Mouse (Mus musculus) neural tube, embryonic 15.5 days (tissue): ENCODE measurements around the gene Gm49510. TPM values are rescaled to one million over a fixed set of nuclear protein-coding genes. Genes with fewer than 3 reads are reported as not detected.

ENCODE experiments used
- ATAC-seq: fragments of 200-750 bp; cut with Nextera tagmentation; 2 replicates; pipeline ENCODE4 v1.8.0; 2017; ENCODE audit warnings: mild to moderate bottlenecking, moderate TSS enrichment, moderate library complexity; ENCODE audit not compliant: low FRiP score
- H3K27ac ChIP-seq: fragments of 300-500 bp; sonication (generic); replicated peaks from 2 replicates; pipeline ENCODE4 v1.5.1; 2015; ENCODE audit warnings: mild to moderate bottlenecking, inconsistent platforms
- H3K27me3 ChIP-seq: fragments of 300-500 bp; sonication (generic); replicated peaks from 2 replicates; pipeline ENCODE4 v1.6.1; 2015; ENCODE audit warnings: inconsistent platforms
- H3K36me3 ChIP-seq: fragments of 300-500 bp; sonication (generic); 2 replicates; pipeline ENCODE4 v1.6.1; 2015; ENCODE audit warnings: inconsistent platforms
- H3K4me1 ChIP-seq: fragments of 300-500 bp; sonication (generic); 2 replicates; pipeline ENCODE4 v1.6.1; 2015; ENCODE audit warnings: inconsistent platforms
- H3K4me2 ChIP-seq: fragments of 300-500 bp; sonication (generic); 2 replicates; pipeline ENCODE4 v1.6.1; 2015; ENCODE audit warnings: inconsistent platforms, mild to moderate bottlenecking, moderate library complexity
- H3K4me3 ChIP-seq: fragments of 300-500 bp; sonication (generic); replicated peaks from 2 replicates; pipeline ENCODE4 v1.5.1; 2015; ENCODE audit warnings: mild to moderate bottlenecking, inconsistent platforms
- H3K9ac ChIP-seq: fragments of 300-500 bp; sonication (generic); replicated peaks from 2 replicates; pipeline ENCODE4 v1.6.1; 2015; ENCODE audit warnings: mild to moderate bottlenecking, inconsistent platforms
- H3K9me3 ChIP-seq: fragments of 300-500 bp; sonication (generic); replicated peaks from 2 replicates; pipeline ENCODE4 v1.6.1; 2016; ENCODE audit warnings: inconsistent platforms
- WGBS: fragments of 180-500 bp; shearing (Covaris S2); methylation state at CpG from one replicate; pipeline ENCODE4 v1.1.7; 2015; ENCODE audit warnings: mixed read lengths; 5-methylcytosine and 5-hydroxymethylcytosine counted together
- microRNA-seq: library from miRNA; unstranded; fragments of <30 nt; microRNA quantifications from one replicate; pipeline ENCODE4, GENCODE M21; 2017
- polyA plus RNA-seq: library from polyadenylated mRNA; unstranded; fragments of >200 nt; fragmentation: Nextera tagmentation; extraction: Ambion mirVana; gene quantifications from 2 replicates; pipeline ENCODE4 v1.2.1, GENCODE M21; 2015

Gene Gm49510
- polyA plus RNA-seq, 1 experiment from 2014 or later = not detected

GRCm38 (mm10) chr15:78955663-78956062, 56.2 kb downstream of the Gm49510 start:
- Histone ChIP-seq H3K4me3 (no peak overlapping the region), H3K27ac (no peak overlapping the region), H3K9me3 (no peaks in the 10 kb centered on the region), H3K36me3 (peaks cover 36% of the 10 kb centered on the region), H3K27me3 (no peaks in the 10 kb centered on the region), H3K9ac (no peak overlapping the region), H3K4me1 (0 out of 2 replicates have a peak, but pooled peaks cover 4% of the 10 kb centered on the region), H3K4me2 (no peak overlapping the region)
- 69% methylated on average over 3 of the region's 3 CpGs for WGBS
- no peak for ATAC-seq

- WGBS = 89% methylated on average over 4 of the region's 4 CpGs
- H3K9ac ChIP-seq = no peak overlapping the region
- H3K27me3 ChIP-seq = no peaks in the 10 kb centered on the region
- ATAC-seq = no peak
- no peak overlapping the region for H3K27ac ChIP-seq
- no peaks in the 10 kb centered on the region for H3K4me1 ChIP-seq
- peaks cover 42% of the 10 kb centered on the region for H3K36me3 ChIP-seq
- no peak overlapping the region for H3K4me2 ChIP-seq
- no peaks in the 10 kb centered on the region for H3K9me3 ChIP-seq
- H3K4me3 ChIP-seq = no peak overlapping the region
Observed at GRCm38 (mm10) chr15:78956351-78956750, 56.9 kb downstream of the Gm49510 start.

DNA sequence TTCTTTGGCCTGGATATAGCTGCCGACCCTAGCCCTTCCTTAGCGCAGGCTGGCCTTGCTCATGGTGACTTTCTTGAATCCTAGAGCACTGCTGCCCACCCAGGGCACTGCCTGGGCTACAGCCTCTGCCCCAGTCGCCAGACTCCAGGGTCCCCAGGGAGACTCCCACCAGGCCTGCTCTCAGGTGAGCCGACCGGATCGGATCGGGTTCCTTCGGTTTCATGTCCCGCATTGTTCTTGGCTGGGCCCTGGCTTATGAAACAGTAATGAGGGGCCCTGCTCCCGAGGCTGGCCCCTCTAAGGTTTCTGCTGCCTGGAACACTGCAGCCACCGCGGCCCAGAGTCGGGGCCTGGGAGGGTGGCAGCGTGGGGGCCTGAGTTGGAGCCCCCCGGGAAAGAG, 57.6 kb downstream of the Gm49510 start:
- no peak for ATAC-seq
- Histone ChIP-seq H3K4me3 (no peak overlapping the region), H3K9me3 (no peaks in the 10 kb centered on the region), H3K4me1 (no peaks in the 10 kb centered on the region), H3K27me3 (no peaks in the 10 kb centered on the region), H3K36me3 (peaks cover 45% of the 10 kb centered on the region), H3K4me2 (no peak overlapping the region), H3K9ac (no peak overlapping the region), H3K27ac (no peak overlapping the region)
- whole genome bisulfite sequencing = 78% methylated on average over 15 of the region's 15 CpGs

DNA sequence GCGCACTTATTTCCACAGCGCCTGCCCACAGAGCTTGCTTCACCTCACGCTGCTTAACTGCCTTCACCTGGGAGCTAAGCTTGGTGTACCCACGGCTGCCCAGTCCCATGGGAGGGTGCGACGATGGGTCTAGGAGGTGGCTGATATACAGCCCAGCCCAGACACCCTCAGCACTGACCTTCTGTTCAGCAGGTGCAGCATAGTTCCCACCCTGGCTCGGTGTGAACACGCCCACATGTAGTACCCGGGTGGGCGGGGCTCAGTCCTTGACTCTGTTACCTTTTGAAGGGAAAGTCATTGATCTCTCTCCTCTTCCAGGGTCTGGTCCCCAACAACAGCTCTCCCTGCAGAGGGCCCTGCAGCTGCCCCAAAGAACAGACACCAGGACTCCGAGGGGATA, 60.1 kb downstream of the Gm49510 start:
- Histone ChIP-seq H3K9ac (no peak overlapping the region), H3K4me1 (peaks cover 3% of the 10 kb centered on the region; the same call in 1 of the 2 replicates), H3K36me3 (peaks cover 41% of the 10 kb centered on the region), H3K27ac (no peak overlapping the region), H3K4me3 (no peak overlapping the region), H3K9me3 (no peaks in the 10 kb centered on the region), H3K4me2 (no peak overlapping the region), H3K27me3 (no peaks in the 10 kb centered on the region)
- 90% methylated on average over 11 of the region's 11 CpGs for WGBS
- ATAC-seq = no peak

DNA sequence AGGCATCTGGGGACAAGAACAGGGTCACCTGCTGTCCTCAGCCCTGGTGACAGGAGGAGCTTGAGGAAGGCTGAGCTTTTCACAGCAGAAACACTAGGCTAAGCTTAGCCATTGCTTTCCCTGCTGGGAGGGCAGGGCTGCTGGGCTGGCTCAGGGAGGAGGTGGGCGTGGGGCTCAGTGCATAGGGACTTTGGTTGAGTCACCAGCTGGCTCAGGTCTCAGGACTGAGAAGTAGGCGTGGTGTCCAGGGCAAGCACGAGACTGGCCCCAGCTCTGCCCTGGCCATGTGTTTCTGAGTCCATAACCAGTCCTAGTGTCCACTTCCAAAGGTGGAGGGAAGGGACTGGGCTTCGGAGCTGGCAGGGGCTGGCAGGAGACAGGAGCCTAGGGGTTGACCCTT, 60.6 kb downstream of the Gm49510 start:
- Histone ChIP-seq H3K27ac (no peak overlapping the region), H3K4me1 (peaks cover 3% of the 10 kb centered on the region; the same call in 1 of the 2 replicates), H3K9ac (no peak overlapping the region), H3K9me3 (no peaks in the 10 kb centered on the region), H3K27me3 (no peaks in the 10 kb centered on the region), H3K4me2 (no peak overlapping the region), H3K4me3 (no peak overlapping the region), H3K36me3 (peaks cover 40% of the 10 kb centered on the region)
- ATAC-seq = no peak
- 87% methylated on average over 4 of the region's 4 CpGs for whole genome bisulfite sequencing

- Histone ChIP-seq H3K4me3 (no peak overlapping the region), H3K4me2 (no peak overlapping the region), H3K36me3 (peaks cover 60% of the 10 kb centered on the region), H3K27me3 (no peaks in the 10 kb centered on the region), H3K4me1 (peaks cover 3% of the 10 kb centered on the region; the same call in 1 of the 2 replicates), H3K9ac (no peak overlapping the region), H3K27ac (no peak overlapping the region), H3K9me3 (no peaks in the 10 kb centered on the region)
- ATAC-seq = no peak
- 41% methylated on average over 2 of the region's 2 CpGs for WGBS
Observed at GRCm38 (mm10) chr15:78962885-78963284, 63.4 kb downstream of the Gm49510 start.

Small RNA genes within 50 kb of the gene (microRNA-seq; reads per million reads assigned to microRNA genes)
- not detected for gene Mir6955

Other genes with a start within 250 kb of the Gm49510 start
- gene Elfn2, start 180.9 kb upstream of the Gm49510 start, polyA plus RNA-seq = 9.8 and 10.6 TPM in 2 replicates
- 14.5 and 22.6 TPM in 2 replicates for gene Mfng, start 126.2 kb upstream of the Gm49510 start, polyA plus RNA-seq
- 1.9 and 3.7 TPM in 2 replicates for gene Card10, start 96.6 kb upstream of the Gm49510 start, polyA plus RNA-seq
- 12.0 and 16.2 TPM in 2 replicates for gene Cdc42ep1, start 57.0 kb upstream of the Gm49510 start, polyA plus RNA-seq
- gene Lgals2, start 44.1 kb upstream of the Gm49510 start, polyA plus RNA-seq = 26.1 TPM in 1 of 2 replicates, not detected in the other
- 42.6 and 44.1 TPM in 2 replicates for gene Gga1, start 22.5 kb upstream of the Gm49510 start, polyA plus RNA-seq
- 3.7 and 16.9 TPM in 2 replicates for gene Sh3bp1, start 101 bp downstream of the Gm49510 start, polyA plus RNA-seq
- 64.2 and 76.9 TPM in 2 replicates for gene Pdxp, start 14.3 kb downstream of the Gm49510 start, polyA plus RNA-seq
- 218 and 380 TPM in 2 replicates for gene Lgals1, start 27.1 kb downstream of the Gm49510 start, polyA plus RNA-seq
- 63.0 and 63.2 TPM in 2 replicates for gene Nol12, start 35.3 kb downstream of the Gm49510 start, polyA plus RNA-seq
- gene Triobp, start 48.1 kb downstream of the Gm49510 start, polyA plus RNA-seq = 30.6 and 39.7 TPM in 2 replicates
- gene H1f0, start 128.8 kb downstream of the Gm49510 start, polyA plus RNA-seq = 169 and 222 TPM in 2 replicates
- 0.14 and 0.17 TPM in 2 replicates for gene Galr3, start 142.2 kb downstream of the Gm49510 start, polyA plus RNA-seq
- 52.4 and 52.8 TPM in 2 replicates for gene Ankrd54, start 163.2 kb downstream of the Gm49510 start, polyA plus RNA-seq
- gene Eif3l, start 175.5 kb downstream of the Gm49510 start, polyA plus RNA-seq = 164 and 193 TPM in 2 replicates
- gene Micall1, start 209.2 kb downstream of the Gm49510 start, polyA plus RNA-seq = 11.6 and 12.2 TPM in 2 replicates
- gene Polr2f, start 241.3 kb downstream of the Gm49510 start, polyA plus RNA-seq = 248 and 249 TPM in 2 replicates
- 11.3 and 12.6 TPM in 2 replicates for gene 1700088E04Rik, start 241.6 kb downstream of the Gm49510 start, polyA plus RNA-seq